Mouse (Mus musculus) mouse trophoblast stem cell (cell line): ENCODE data around the gene Gm10518.

Experiments
- in situ Hi-C, 2 experiments: fragments of 300-500 bp; cut with MseI, MboI; formaldehyde crosslinking; loops; 2 replicates in 1 of 2; 3 replicates in 1 of 2; pipeline ENCODE4 v1.15.1; 2025

Gm10518 gene

GRCm38 (mm10) chr1:179833596-179833995 is 30.4 kb downstream of the Gm10518 start:
- in situ Hi-C loops = no loop called here

- in situ Hi-C loops = no loop called here
Observed at GRCm38 (mm10) chr1:179835753-179836425, 32.7 kb downstream of the Gm10518 start.

- in situ Hi-C loops = no loop called here
Observed at GRCm38 (mm10) chr1:179836426-179837404, 33.5 kb downstream of the Gm10518 start.

- in situ Hi-C loops = no loop called here
Observed at GRCm38 (mm10) chr1:179842568-179842967, 39.4 kb downstream of the Gm10518 start.

GRCm38 (mm10) chr1:179843981-179844380 is 40.8 kb downstream of the Gm10518 start:
- in situ Hi-C loops = no loop called here

- in situ Hi-C loops = no loop called here
Observed at GRCm38 (mm10) chr1:179844894-179845293, 41.7 kb downstream of the Gm10518 start.

GRCm38 (mm10) chr1:179845832-179846499 is 42.8 kb downstream of the Gm10518 start:
- in situ Hi-C loops = no loop called here

- in situ Hi-C loops = no loop called here
Observed at GRCm38 (mm10) chr1:179847173-179847572, 44.0 kb downstream of the Gm10518 start.

GRCm38 (mm10) chr1:179847759-179848389 is 44.7 kb downstream of the Gm10518 start:
- in situ Hi-C loops = no loop called here

GRCm38 (mm10) chr1:179853421-179853820 is 50.2 kb downstream of the Gm10518 start:
- in situ Hi-C loops = loop anchor here (10.0 kb wide), 2 partner anchors 261 to 371 kb away; no protein-coding TSS in a partner anchor
